Mouse (Mus musculus): ENCODE data around the gene Zfp598. TPM values are rescaled to one million over a fixed set of nuclear protein-coding genes. Genes with fewer than 3 reads are reported as not detected.
A peak's percentile ranks its signal among the peaks of the same experiment; 100 is the strongest.
"Not testable (repeated sequence)": the region's sequence is repeated elsewhere in the genome, so short reads cannot be mapped to it uniquely, and the experiment has no call there.

Zfp598 gene
- polyA plus RNA-seq, 1 experiment from 2014 or later, result 34.5 TPM

GRCm38 (mm10) chr17:24650070-24650616, 19.3 kb upstream of the Zfp598 start, which contains the start of gene Slc9a3r2:
Gene Slc9a3r2, minus strand, starts transcription at chr17:24650327.
- H3K36me3 ChIP-seq, result peaks cover 18% of the 10 kb centered on the region; the same call in 1 of the 2 replicates
- H3K27ac ChIP-seq, result peak within 1 kb of the TSS; percentile 90
- H3K4me1 ChIP-seq, result peaks cover 52% of the 10 kb centered on the region
- DNase-seq (ENCODE audit: low spot score), result peak; percentile 87
- H3K27me3 ChIP-seq (ENCODE audit: low read depth, poor library complexity, severe bottlenecking), result peaks cover 32% of the 10 kb centered on the region
- peak within 1 kb of the TSS; percentile 90 for H3K4me3 ChIP-seq
- WGBS, result under 1% methylated on average over 39 of the region's 41 CpGs
- H3K9me3 ChIP-seq (replicated peaks), result no peaks in the 10 kb centered on the region

DNA sequence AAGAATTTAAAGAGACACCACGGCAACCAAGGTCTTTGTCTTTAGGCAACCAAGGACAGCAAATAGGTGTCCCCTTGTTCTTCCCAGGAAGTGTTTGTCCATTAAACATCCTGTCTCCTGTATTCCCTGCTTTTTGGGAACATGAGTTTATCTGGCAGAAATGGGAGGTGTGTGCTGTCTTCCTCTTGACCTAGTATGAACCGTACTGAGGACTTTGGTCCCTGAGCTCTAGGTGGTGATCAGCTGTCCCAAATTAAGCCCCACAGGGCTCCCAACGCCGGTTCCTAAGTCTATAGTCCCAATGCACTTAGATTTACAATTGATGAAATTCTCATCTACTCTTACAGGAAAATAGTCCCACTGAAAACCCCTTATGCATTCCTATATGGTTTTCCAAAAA, 18.7 kb upstream of the Zfp598 start:
- H3K27ac ChIP-seq, result peak overlapping the region; percentile 90
- no peak for DNase-seq (ENCODE audit: low spot score)
- WGBS, result 82% methylated on average over 4 of the region's 4 CpGs
- peak overlapping the region; percentile 90 for H3K4me3 ChIP-seq
- peaks cover 32% of the 10 kb centered on the region for H3K27me3 ChIP-seq (ENCODE audit: low read depth, poor library complexity, severe bottlenecking)
- no peaks in the 10 kb centered on the region for H3K9me3 ChIP-seq (replicated peaks)
- H3K4me1 ChIP-seq, result peaks cover 46% of the 10 kb centered on the region
- H3K36me3 ChIP-seq, result peaks cover 14% of the 10 kb centered on the region; the same call in 1 of the 2 replicates

DNA sequence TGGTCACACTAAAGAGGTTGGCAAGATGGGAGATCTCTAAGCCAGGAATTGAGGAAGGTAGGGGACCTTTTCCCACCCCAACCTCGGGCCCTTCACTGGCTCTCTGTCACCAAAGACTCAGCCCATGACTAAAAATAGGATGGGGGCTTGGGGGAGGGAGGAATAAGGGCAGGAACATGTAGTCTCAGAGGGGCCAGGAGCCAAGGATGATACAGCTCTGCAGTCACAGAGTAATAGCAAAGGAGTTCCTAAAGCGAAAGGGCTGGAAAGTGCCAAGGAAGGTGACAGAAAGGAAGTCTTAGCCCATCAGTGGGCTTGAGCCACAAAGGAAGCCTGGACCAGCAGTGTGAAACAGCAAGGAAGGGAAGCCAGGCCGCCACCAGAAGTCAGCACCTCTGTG, 17.7 kb upstream of the Zfp598 start:
- WGBS, result 77% methylated on average over 3 of the region's 3 CpGs
- no peak for DNase-seq (ENCODE audit: low spot score)
- Histone ChIP-seq H3K4me1 (peaks cover 42% of the 10 kb centered on the region), H3K4me3 (no peak overlapping the region), H3K27me3 (ENCODE audit: low read depth, poor library complexity, severe bottlenecking) (peaks cover 42% of the 10 kb centered on the region), H3K27ac (no peak overlapping the region), H3K36me3 (peaks cover 7% of the 10 kb centered on the region; the same call in 1 of the 2 replicates), H3K9me3 (replicated peaks) (no peaks in the 10 kb centered on the region)

DNA sequence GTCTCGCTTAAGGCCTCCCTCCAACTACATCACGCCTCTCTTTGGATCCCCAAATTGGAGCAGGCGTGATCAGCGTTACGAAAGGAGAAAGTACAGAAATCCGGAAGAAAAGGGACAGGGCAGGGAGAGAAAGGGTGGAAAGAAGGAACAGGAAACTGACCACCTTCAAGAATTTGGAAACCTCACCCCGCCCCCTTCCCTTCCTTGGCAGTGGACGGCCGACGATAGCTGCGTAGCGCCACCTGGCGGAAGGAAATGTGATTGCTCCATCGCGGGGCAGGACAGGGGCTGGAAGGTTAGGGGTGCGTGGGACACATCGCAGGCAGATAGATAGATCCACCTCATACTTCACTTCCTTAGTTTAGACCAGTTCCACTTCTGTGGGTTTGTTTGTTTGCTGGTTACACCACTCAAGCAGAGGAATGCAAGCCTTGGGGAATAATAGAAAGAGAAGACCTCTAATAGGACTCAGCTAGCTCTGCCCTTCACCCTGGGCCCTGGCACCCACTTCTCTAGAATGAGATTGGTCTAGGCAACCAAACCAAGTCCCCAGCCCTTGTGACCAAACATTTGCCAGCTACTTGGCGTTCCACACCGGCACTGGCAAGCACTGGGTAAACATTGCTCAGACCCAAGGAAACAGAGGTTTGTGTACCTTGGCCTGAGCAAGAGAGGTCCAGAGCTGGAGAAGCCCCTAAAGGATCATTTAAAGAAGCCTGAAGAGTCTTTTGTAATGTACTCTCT, 15.3 kb upstream of the Zfp598 start:
- peak; percentile 95 for DNase-seq (ENCODE audit: low spot score)
- Histone ChIP-seq H3K4me3 (peak overlapping the region; percentile 48), H3K27me3 (ENCODE audit: low read depth, poor library complexity, severe bottlenecking) (peaks cover 51% of the 10 kb centered on the region), H3K36me3 (no peaks in the 10 kb centered on the region), H3K27ac (peak overlapping the region; percentile 81), H3K4me1 (peaks cover 40% of the 10 kb centered on the region), H3K9me3 (replicated peaks) (no peaks in the 10 kb centered on the region)
- 5% methylated on average over 19 of the region's 19 CpGs for WGBS

GRCm38 (mm10) chr17:24654969-24655368, 14.5 kb upstream of the Zfp598 start:
- Histone ChIP-seq H3K9me3 (replicated peaks) (no peaks in the 10 kb centered on the region), H3K36me3 (no peaks in the 10 kb centered on the region), H3K4me3 (no peak overlapping the region), H3K27me3 (ENCODE audit: low read depth, poor library complexity, severe bottlenecking) (peaks cover 59% of the 10 kb centered on the region), H3K27ac (no peak overlapping the region), H3K4me1 (peaks cover 32% of the 10 kb centered on the region)
- DNase-seq (ENCODE audit: low spot score), result no peak
- WGBS, result 79% methylated on average over 4 of the region's 4 CpGs

GRCm38 (mm10) chr17:24658017-24658758, 11.3 kb upstream of the Zfp598 start, which contains the start of gene Npw:
Gene Npw, minus strand, starts transcription at chr17:24658457.
- H3K27ac ChIP-seq, result peak within 1 kb of the TSS; percentile 42; the same call in 1 of the 2 replicates

GRCm38 (mm10) chr17:24667011-24667410, 2.5 kb upstream of the Zfp598 start:
- 69% methylated on average over 7 of the region's 7 CpGs for WGBS
- H3K27ac ChIP-seq; DNase-seq (ENCODE audit: low spot score); H3K4me3 ChIP-seq; H3K9me3 ChIP-seq (replicated peaks); H3K36me3 ChIP-seq; H3K27me3 ChIP-seq (ENCODE audit: low read depth, poor library complexity, severe bottlenecking): not testable (repeated sequence)
- peaks cover 35% of the 10 kb centered on the region for H3K4me1 ChIP-seq

More at GRCm38 (mm10) chr17:24658017-24658758, 11.3 kb upstream of the Zfp598 start, which contains the start of gene Npw:
- DNase-seq (ENCODE audit: low spot score), result peak; percentile 65
- WGBS, result 2% methylated on average over 47 of the region's 47 CpGs
- no peaks in the 10 kb centered on the region for H3K36me3 ChIP-seq
- H3K4me3 ChIP-seq, result peak within 1 kb of the TSS; percentile 57
- no peaks in the 10 kb centered on the region for H3K9me3 ChIP-seq (replicated peaks)
- H3K27me3 ChIP-seq (ENCODE audit: low read depth, poor library complexity, severe bottlenecking), result peaks cover 54% of the 10 kb centered on the region
- H3K4me1 ChIP-seq, result peaks cover 24% of the 10 kb centered on the region

GRCm38 (mm10) chr17:24667416-24667815, 2.1 kb upstream of the Zfp598 start:
- Histone ChIP-seq H3K27ac (no peak overlapping the region), H3K36me3 (no peaks in the 10 kb centered on the region), H3K27me3 (ENCODE audit: low read depth, poor library complexity, severe bottlenecking) (no peaks in the 10 kb centered on the region), H3K9me3 (replicated peaks) (no peaks in the 10 kb centered on the region), H3K4me1 (peaks cover 39% of the 10 kb centered on the region), H3K4me3 (no peak overlapping the region)
- DNase-seq (ENCODE audit: low spot score), result peak; percentile 55
- WGBS, result 24% methylated on average over 6 of the region's 6 CpGs

DNA sequence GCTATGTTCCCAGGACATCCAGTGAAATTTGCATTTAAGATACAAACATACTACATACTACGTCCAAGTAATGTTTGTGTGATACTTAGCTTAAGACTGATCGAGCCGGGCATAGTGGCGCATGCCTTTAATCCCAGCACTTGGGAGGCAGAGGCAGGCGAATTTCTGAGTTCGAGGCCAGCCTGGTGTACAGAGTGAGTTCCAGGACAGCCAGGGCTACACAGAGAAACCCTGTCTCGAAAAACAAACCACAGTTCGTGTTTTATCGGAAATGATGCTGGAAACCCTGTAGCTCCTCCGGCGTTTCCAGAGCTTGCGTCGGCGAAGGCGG, 308 bp upstream of the Zfp598 start:
- not testable (repeated sequence) for DNase-seq (ENCODE audit: low spot score); H3K27me3 ChIP-seq (ENCODE audit: low read depth, poor library complexity, severe bottlenecking); H3K9me3 ChIP-seq (replicated peaks)
- Histone ChIP-seq H3K4me1 (peaks cover 51% of the 10 kb centered on the region), H3K36me3 (peaks cover 13% of the 10 kb centered on the region), H3K27ac (peak overlapping the region; percentile 95), H3K4me3 (peak overlapping the region; percentile 99)
- 10% methylated on average over 15 of the region's 15 CpGs for WGBS

- Histone ChIP-seq H3K4me1 (peaks cover 58% of the 10 kb centered on the region), H3K9me3 (replicated peaks) (no peaks in the 10 kb centered on the region), H3K36me3 (peaks cover 16% of the 10 kb centered on the region), H3K27me3 (ENCODE audit: low read depth, poor library complexity, severe bottlenecking) (no peaks in the 10 kb centered on the region), H3K27ac (peak overlapping the region; percentile 95), H3K4me3 (peak overlapping the region; percentile 99)
- WGBS, result 15% methylated on average over 8 of the region's 8 CpGs
- DNase-seq (ENCODE audit: low spot score), result no peak
Observed at GRCm38 (mm10) chr17:24670246-24670844, 858 bp downstream of the Zfp598 start.

DNA sequence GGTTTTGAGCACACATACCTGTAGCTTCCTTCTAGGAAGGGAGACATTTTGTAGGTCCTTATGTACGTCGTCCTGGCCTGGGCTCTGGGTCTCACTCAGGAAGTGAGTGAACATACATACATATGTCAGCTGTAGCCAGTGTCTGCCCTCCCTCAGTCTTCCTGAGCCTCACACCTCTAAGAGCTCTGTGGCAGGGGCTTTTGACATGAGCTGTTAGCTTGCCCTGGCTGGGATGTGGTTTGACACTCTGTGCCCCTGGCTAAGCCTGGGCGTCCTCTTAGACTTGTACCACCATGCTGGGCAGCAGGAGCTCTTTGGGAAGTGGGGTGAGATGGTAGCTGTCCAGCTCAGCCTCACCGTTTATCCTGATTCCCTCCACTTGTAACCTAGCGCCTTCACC, 1.9 kb downstream of the Zfp598 start:
- Histone ChIP-seq H3K4me1 (peaks cover 62% of the 10 kb centered on the region), H3K9me3 (replicated peaks) (no peaks in the 10 kb centered on the region), H3K27ac (no peak overlapping the region), H3K27me3 (ENCODE audit: low read depth, poor library complexity, severe bottlenecking) (no peaks in the 10 kb centered on the region), H3K4me3 (peak overlapping the region; percentile 99; the same call in 1 of the 2 replicates), H3K36me3 (peaks cover 17% of the 10 kb centered on the region)
- no peak for DNase-seq (ENCODE audit: low spot score)
- 78% methylated on average over 5 of the region's 5 CpGs for WGBS

DNA sequence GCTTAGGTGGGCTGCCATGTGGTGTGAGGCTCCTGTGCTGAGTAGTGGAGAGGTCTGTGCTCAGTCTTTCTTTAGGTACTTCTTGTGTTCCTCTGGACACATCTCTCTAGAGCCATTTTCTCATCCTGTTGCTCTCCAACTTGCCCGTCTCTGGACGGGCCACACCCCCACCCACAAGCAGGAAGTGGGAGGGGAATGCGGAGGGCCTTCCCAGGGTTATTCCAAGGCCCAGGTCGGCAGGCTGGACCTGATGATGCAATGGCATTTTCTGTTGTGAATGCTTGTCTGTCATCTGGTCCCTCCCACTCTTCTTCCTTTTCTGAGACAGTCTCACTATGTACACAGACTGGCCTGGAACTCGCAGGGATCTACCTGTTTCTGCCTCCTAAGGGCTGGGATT, 2.7 kb downstream of the Zfp598 start:
- H3K36me3 ChIP-seq, result peaks cover 25% of the 10 kb centered on the region
- H3K4me3 ChIP-seq, result peak overlapping the region; percentile 99; the same call in 1 of the 2 replicates
- H3K27ac ChIP-seq, result no peak overlapping the region
- no peak for DNase-seq (ENCODE audit: low spot score)
- peaks cover 62% of the 10 kb centered on the region for H3K4me1 ChIP-seq
- no peaks in the 10 kb centered on the region for H3K27me3 ChIP-seq (ENCODE audit: low read depth, poor library complexity, severe bottlenecking)
- no peaks in the 10 kb centered on the region for H3K9me3 ChIP-seq (replicated peaks)
- 25% methylated on average over 5 of the region's 5 CpGs for WGBS
